Mouse (Mus musculus): ENCODE measurements at regions not wholly inside any gene's neighbourhood (a gene's known extent, or its start where the extent isn't known, plus 50 kb on each side); places are given as distances from the start of the nearest gene placed in this dataset.

GRCm38 (mm10) chr19:15830385-15830784 lies 116.8 kb downstream of the Psat1 start:
- no peak overlapping the region for H3K27ac ChIP-seq (ENCODE audit: insufficient read depth, low read depth, low read length)

GRCm38 (mm10) chr19:15829158-15829557 lies 118.0 kb downstream of the Psat1 start:
- no peak overlapping the region for H3K27ac ChIP-seq (ENCODE audit: insufficient read depth, low read depth, low read length)
- WGBS, result 63% methylated on average over 5 of the region's 5 CpGs
- TF ChIP-seq POLR2A (IDR thresholded peaks at IDR 0.05; ENCODE audit: low read depth, low read length) (no peak), CTCF (IDR thresholded peaks at IDR 0.05; ENCODE audit: extremely low read depth, insufficient read length, insufficient replicate concordance, low read depth, low read length) (no peak)

More at GRCm38 (mm10) chr19:15830385-15830784, 116.8 kb downstream of the Psat1 start:
- Histone ChIP-seq H3K36me3 (ENCODE audit: control insufficient read depth, insufficient read depth, low read length) (no peaks in the 10 kb centered on the region), H3K27me3 (ENCODE audit: control insufficient read depth, insufficient read depth, low read length) (no peaks in the 10 kb centered on the region), H3K4me3 (ENCODE audit: low read depth, low read length) (no peak overlapping the region), H3K4me1 (ENCODE audit: control insufficient read depth, insufficient read depth, insufficient read length, low read length) (no peaks in the 10 kb centered on the region)
- TF ChIP-seq CTCF (IDR thresholded peaks at IDR 0.05; ENCODE audit: extremely low read depth, insufficient read length, insufficient replicate concordance, low read depth, low read length) (no peak), POLR2A (IDR thresholded peaks at IDR 0.05; ENCODE audit: low read depth, low read length) (no peak)

GRCm38 (mm10) chr19:15827990-15828705 lies 119.0 kb downstream of the Psat1 start:
- Histone ChIP-seq H3K27me3 (ENCODE audit: control insufficient read depth, insufficient read depth, low read length) (no peaks in the 10 kb centered on the region), H3K4me3 (ENCODE audit: low read depth, low read length) (no peak overlapping the region), H3K27ac (ENCODE audit: insufficient read depth, low read depth, low read length) (no peak overlapping the region), H3K4me1 (ENCODE audit: control insufficient read depth, insufficient read depth, insufficient read length, low read length) (no peaks in the 10 kb centered on the region), H3K36me3 (ENCODE audit: control insufficient read depth, insufficient read depth, low read length) (no peaks in the 10 kb centered on the region)
- WGBS, result 75% methylated on average over 10 of the region's 10 CpGs
- no peak for TF ChIP-seq POLR2A (IDR thresholded peaks at IDR 0.05; ENCODE audit: low read depth, low read length)

More at GRCm38 (mm10) chr19:15829158-15829557, 118.0 kb downstream of the Psat1 start:
- Histone ChIP-seq H3K4me1 (ENCODE audit: control insufficient read depth, insufficient read depth, insufficient read length, low read length) (no peaks in the 10 kb centered on the region), H3K4me3 (ENCODE audit: low read depth, low read length) (no peak overlapping the region), H3K27me3 (ENCODE audit: control insufficient read depth, insufficient read depth, low read length) (no peaks in the 10 kb centered on the region), H3K36me3 (ENCODE audit: control insufficient read depth, insufficient read depth, low read length) (no peaks in the 10 kb centered on the region)

- Histone ChIP-seq H3K27me3 (ENCODE audit: control insufficient read depth, insufficient read depth, low read length) (no peaks in the 10 kb centered on the region), H3K27ac (ENCODE audit: insufficient read depth, low read depth, low read length) (no peak overlapping the region), H3K36me3 (ENCODE audit: control insufficient read depth, insufficient read depth, low read length) (no peaks in the 10 kb centered on the region), H3K4me1 (ENCODE audit: control insufficient read depth, insufficient read depth, insufficient read length, low read length) (no peaks in the 10 kb centered on the region), H3K4me3 (ENCODE audit: low read depth, low read length) (no peak overlapping the region)
- TF ChIP-seq CTCF (IDR thresholded peaks at IDR 0.05; ENCODE audit: extremely low read depth, insufficient read length, insufficient replicate concordance, low read depth, low read length) (no peak), POLR2A (IDR thresholded peaks at IDR 0.05; ENCODE audit: low read depth, low read length) (no peak)
- 89% methylated on average over 9 of the region's 9 CpGs for WGBS
These were observed 119.8 kb downstream of the Psat1 start for GRCm38 (mm10) chr19:15827120-15827989.

GRCm38 (mm10) chr19:15823688-15824371 lies 123.3 kb downstream of the Psat1 start:
- H3K27ac ChIP-seq (ENCODE audit: insufficient read depth, low read depth, low read length), result no peak overlapping the region
- no peak for TF ChIP-seq POLR2A (IDR thresholded peaks at IDR 0.05; ENCODE audit: low read depth, low read length)
- TF ChIP-seq CTCF (IDR thresholded peaks at IDR 0.05; ENCODE audit: extremely low read depth, insufficient read length, insufficient replicate concordance, low read depth, low read length), result no peak
- no peaks in the 10 kb centered on the region for H3K36me3 ChIP-seq (ENCODE audit: control insufficient read depth, insufficient read depth, low read length)
- 57% methylated on average over 6 of the region's 6 CpGs for WGBS
- no peaks in the 10 kb centered on the region for H3K4me1 ChIP-seq (ENCODE audit: control insufficient read depth, insufficient read depth, insufficient read length, low read length)
- no peak overlapping the region for H3K4me3 ChIP-seq (ENCODE audit: low read depth, low read length)
- H3K27me3 ChIP-seq (ENCODE audit: control insufficient read depth, insufficient read depth, low read length), result no peaks in the 10 kb centered on the region

- H3K27ac ChIP-seq (ENCODE audit: insufficient read depth, low read depth, low read length), result no peak overlapping the region
- H3K4me3 ChIP-seq (ENCODE audit: low read depth, low read length), result no peak overlapping the region
- no peak for TF ChIP-seq CTCF (IDR thresholded peaks at IDR 0.05; ENCODE audit: extremely low read depth, insufficient read length, insufficient replicate concordance, low read depth, low read length)
- TF ChIP-seq POLR2A (IDR thresholded peaks at IDR 0.05; ENCODE audit: low read depth, low read length), result no peak
- H3K27me3 ChIP-seq (ENCODE audit: control insufficient read depth, insufficient read depth, low read length), result no peaks in the 10 kb centered on the region
- H3K4me1 ChIP-seq (ENCODE audit: control insufficient read depth, insufficient read depth, insufficient read length, low read length), result no peaks in the 10 kb centered on the region
- WGBS, result 26% methylated on average over 7 of the region's 7 CpGs
- H3K36me3 ChIP-seq (ENCODE audit: control insufficient read depth, insufficient read depth, low read length), result no peaks in the 10 kb centered on the region
These were observed 127.1 kb downstream of the Psat1 start for GRCm38 (mm10) chr19:15820020-15820419.

GRCm38 (mm10) chr19:15815166-15815565 lies 132.0 kb downstream of the Psat1 start:
- TF ChIP-seq CTCF (IDR thresholded peaks at IDR 0.05; ENCODE audit: extremely low read depth, insufficient read length, insufficient replicate concordance, low read depth, low read length), result no peak
- no peak for TF ChIP-seq POLR2A (IDR thresholded peaks at IDR 0.05; ENCODE audit: low read depth, low read length)
- no peaks in the 10 kb centered on the region for H3K4me1 ChIP-seq (ENCODE audit: control insufficient read depth, insufficient read depth, insufficient read length, low read length)
- H3K4me3 ChIP-seq (ENCODE audit: low read depth, low read length), result no peak overlapping the region
- no peaks in the 10 kb centered on the region for H3K27me3 ChIP-seq (ENCODE audit: control insufficient read depth, insufficient read depth, low read length)
- 58% methylated on average over 6 of the region's 6 CpGs for WGBS
- no peak overlapping the region for H3K27ac ChIP-seq (ENCODE audit: insufficient read depth, low read depth, low read length)
- no peaks in the 10 kb centered on the region for H3K36me3 ChIP-seq (ENCODE audit: control insufficient read depth, insufficient read depth, low read length)
